Mouse (Mus musculus) hindbrain, embryonic 16.5 days (tissue): Measurements from ENCODE around the gene Zfp281. TPM values are rescaled to one million over a fixed set of nuclear protein-coding genes. Genes with fewer than 3 reads are reported as not detected.

Experiments used
- ATAC-seq: fragments of 200-750 bp; cut with Nextera tagmentation; 2 replicates; pipeline ENCODE4 v1.8.0; 2017; ENCODE audit warnings: moderate TSS enrichment, moderate library complexity
- H3K27ac ChIP-seq: fragments of 300-500 bp; sonication (generic); 2 replicates; pipeline ENCODE4 v1.5.1; 2014; ENCODE audit warnings: low read depth, mild to moderate bottlenecking, control low read depth, low read length, moderate library complexity
- H3K27me3 ChIP-seq: fragments of 300-500 bp; sonication (generic); replicated peaks from 2 replicates; pipeline ENCODE4 v1.6.1; 2014; ENCODE audit warnings: low read length; ENCODE audit not compliant: control insufficient read depth, insufficient read depth
- H3K36me3 ChIP-seq: fragments of 300-500 bp; sonication (generic); 2 replicates; pipeline ENCODE4 v1.6.1; 2014; ENCODE audit warnings: mild to moderate bottlenecking, low read length, moderate library complexity, mixed read lengths; ENCODE audit not compliant: control insufficient read depth, insufficient read depth
- H3K4me1 ChIP-seq: fragments of 300-500 bp; sonication (generic); 2 replicates; pipeline ENCODE4 v1.6.1; 2014; ENCODE audit warnings: low read depth, low read length; ENCODE audit not compliant: control insufficient read depth, insufficient read depth
- H3K4me2 ChIP-seq: fragments of 300-500 bp; sonication (generic); 2 replicates; pipeline ENCODE4 v1.6.1; 2014; ENCODE audit warnings: mild to moderate bottlenecking, low read length, control low read depth, moderate library complexity
- H3K4me3 ChIP-seq: fragments of 300-500 bp; sonication (generic); 2 replicates; pipeline ENCODE4 v1.5.1; 2014; ENCODE audit warnings: mild to moderate bottlenecking, low read length, control low read depth, moderate library complexity
- H3K9ac ChIP-seq: fragments of 300-500 bp; sonication (generic); 2 replicates; pipeline ENCODE4 v1.6.1; 2014; ENCODE audit warnings: low read depth, mild to moderate bottlenecking, control low read depth, low read length, moderate library complexity
- H3K9me3 ChIP-seq: fragments of 300-500 bp; sonication (generic); 2 replicates; pipeline ENCODE4 v1.6.1; 2014; ENCODE audit warnings: mild to moderate bottlenecking, low read length, moderate library complexity; ENCODE audit not compliant: control insufficient read depth
- WGBS: fragments of 180-500 bp; shearing (Covaris S2); extraction: QIAGEN DNeasy Blood & Tissue Kit; methylation state at CpG from one replicate; pipeline ENCODE4 v1.1.7; 2014; 5-methylcytosine and 5-hydroxymethylcytosine counted together
- polyA plus RNA-seq: library from polyadenylated mRNA; unstranded; fragments of >200 nt; fragmentation: Nextera tagmentation; extraction: Ambion mirVana; gene quantifications from 2 replicates; pipeline ENCODE4 v1.2.1, GENCODE M21; 2015

Zfp281 gene
- polyA plus RNA-seq, 1 experiment from 2014 or later = 16.3 TPM

DNA sequence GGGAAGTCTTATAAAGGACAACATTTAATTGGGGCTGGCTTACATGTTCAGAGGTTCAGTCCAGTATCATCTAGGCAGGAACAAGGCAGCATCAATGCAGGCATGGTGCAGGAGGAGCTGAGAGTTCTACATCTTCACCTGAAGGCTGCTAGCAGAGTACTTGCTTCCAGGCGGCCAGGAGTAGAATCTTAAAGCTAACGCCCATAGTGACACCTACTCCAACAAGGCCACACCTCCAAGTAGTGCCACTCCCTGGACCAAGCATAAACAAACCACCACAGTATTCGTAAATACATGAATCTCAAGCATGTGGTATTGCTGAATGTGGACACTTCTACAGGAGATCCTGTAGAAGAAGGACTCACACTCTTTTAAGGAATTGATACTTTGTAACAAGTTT is 18.0 kb downstream of the Zfp281 start:
- ATAC-seq = no peak
- Histone ChIP-seq H3K27me3 (no peaks in the 10 kb centered on the region), H3K36me3 (no peaks in the 10 kb centered on the region), H3K27ac (no peak overlapping the region), H3K9ac (no peak overlapping the region), H3K4me2 (no peak overlapping the region), H3K9me3 (no peaks in the 10 kb centered on the region), H3K4me3 (no peak overlapping the region), H3K4me1 (no peaks in the 10 kb centered on the region)
- WGBS = 87% methylated on average over 3 of the region's 3 CpGs

DNA sequence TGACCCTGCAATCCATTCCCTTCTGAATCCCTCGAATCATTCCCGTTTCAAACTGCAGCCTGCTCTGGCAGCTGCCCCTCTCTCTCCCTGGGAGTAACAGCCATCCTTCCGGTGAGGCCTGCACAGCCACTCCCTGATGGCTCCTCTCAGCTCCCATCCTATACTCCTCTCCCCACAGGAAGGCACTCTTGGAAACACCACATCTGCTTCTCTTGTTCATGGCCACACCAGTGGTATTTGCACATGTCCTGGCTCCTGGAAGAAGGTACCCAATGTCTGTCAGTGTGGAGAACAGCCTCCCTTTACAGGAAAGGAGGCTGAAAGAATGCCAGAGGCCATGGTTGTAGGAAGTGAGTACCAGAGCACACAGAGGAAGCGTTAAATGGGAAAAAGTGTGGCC is 19.8 kb downstream of the Zfp281 start:
- Histone ChIP-seq H3K4me1 (no peaks in the 10 kb centered on the region), H3K9ac (no peak overlapping the region), H3K27ac (no peak overlapping the region), H3K4me2 (no peak overlapping the region), H3K4me3 (no peak overlapping the region), H3K36me3 (no peaks in the 10 kb centered on the region), H3K27me3 (no peaks in the 10 kb centered on the region), H3K9me3 (no peaks in the 10 kb centered on the region)
- no peak for ATAC-seq
- WGBS = 46% methylated on average over 4 of the region's 4 CpGs

DNA sequence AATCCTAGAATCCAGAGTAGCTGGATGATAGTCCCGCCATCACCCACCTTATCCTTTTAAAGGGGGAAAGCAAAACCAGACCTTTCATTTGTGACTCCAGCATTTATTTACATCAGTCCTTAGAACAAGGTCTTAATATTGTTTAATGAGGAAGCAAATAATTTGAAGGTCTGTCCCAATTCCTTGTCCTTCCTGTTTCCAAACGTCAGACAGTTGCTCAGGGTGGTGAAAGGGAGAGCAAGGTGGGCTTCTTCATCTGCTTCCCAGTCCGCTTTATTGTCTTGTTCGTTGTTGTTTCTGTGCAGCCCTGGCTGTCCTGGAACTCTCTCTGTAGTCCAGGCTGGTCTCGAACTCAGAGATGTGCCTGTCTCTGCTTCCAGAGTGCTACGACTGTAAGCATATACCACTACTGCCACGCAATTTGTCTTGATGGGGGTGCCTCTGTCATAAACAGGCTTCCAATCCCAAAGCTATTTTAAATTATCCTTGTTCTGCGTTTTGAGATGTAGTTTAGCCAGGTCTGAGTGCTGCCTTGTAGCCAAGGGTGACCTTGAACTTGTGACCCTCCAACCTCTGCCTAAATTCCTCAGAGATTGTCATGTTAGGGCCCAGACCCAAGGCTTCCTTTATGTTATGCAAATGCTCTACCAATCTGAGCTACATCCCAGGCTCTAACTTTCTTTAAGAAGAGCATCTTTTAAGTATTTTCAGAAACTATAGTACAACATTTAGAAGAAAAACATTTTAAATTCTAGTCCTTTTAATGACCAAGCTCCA is 21.3 kb downstream of the Zfp281 start:
- no peaks in the 10 kb centered on the region for H3K27me3 ChIP-seq
- no peaks in the 10 kb centered on the region for H3K4me1 ChIP-seq
- H3K4me2 ChIP-seq = no peak overlapping the region
- no peak overlapping the region for H3K27ac ChIP-seq
- no peak for ATAC-seq
- no peak overlapping the region for H3K4me3 ChIP-seq
- H3K9me3 ChIP-seq = no peaks in the 10 kb centered on the region
- 90% methylated on average over 8 of the region's 8 CpGs for WGBS
- H3K36me3 ChIP-seq = no peaks in the 10 kb centered on the region
- no peak overlapping the region for H3K9ac ChIP-seq

DNA sequence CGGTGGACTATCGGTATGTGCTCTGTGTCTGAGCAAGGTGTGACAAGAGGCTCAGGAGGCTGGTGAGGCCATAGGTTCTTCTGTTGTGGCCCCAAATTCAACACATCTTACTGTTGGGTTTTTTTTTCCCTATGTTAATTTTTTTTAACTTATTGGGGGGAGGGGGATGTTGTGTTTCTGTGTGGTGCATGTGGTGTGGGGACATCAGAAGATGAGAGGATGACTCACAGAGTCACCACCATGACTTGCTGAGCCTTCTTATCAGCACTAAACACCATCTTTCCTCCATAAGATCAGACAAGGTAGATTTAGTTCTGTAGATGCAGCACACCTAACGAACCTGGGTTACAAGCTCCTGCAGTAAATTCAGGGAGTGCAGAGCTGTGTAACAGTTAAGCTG is 27.4 kb downstream of the Zfp281 start:
- 91% methylated on average over 3 of the region's 3 CpGs for WGBS

GRCm38 (mm10) chr1:136653526-136653925 is 28.8 kb downstream of the Zfp281 start:
- Histone ChIP-seq H3K27ac (no peak overlapping the region), H3K36me3 (no peaks in the 10 kb centered on the region), H3K27me3 (no peaks in the 10 kb centered on the region), H3K4me3 (no peak overlapping the region), H3K4me2 (no peak overlapping the region), H3K9me3 (no peaks in the 10 kb centered on the region), H3K9ac (no peak overlapping the region), H3K4me1 (no peaks in the 10 kb centered on the region)
- no peak for ATAC-seq
- WGBS = 82% methylated on average over 8 of the region's 8 CpGs

More for the DNA sequence above, 27.4 kb downstream of the Zfp281 start:
- no peak overlapping the region for H3K9ac ChIP-seq
- H3K36me3 ChIP-seq = no peaks in the 10 kb centered on the region
- no peaks in the 10 kb centered on the region for H3K27me3 ChIP-seq
- no peak overlapping the region for H3K27ac ChIP-seq
- no peaks in the 10 kb centered on the region for H3K9me3 ChIP-seq
- H3K4me1 ChIP-seq = no peaks in the 10 kb centered on the region
- no peak for ATAC-seq
- H3K4me3 ChIP-seq = no peak overlapping the region
- H3K4me2 ChIP-seq = no peak overlapping the region

DNA sequence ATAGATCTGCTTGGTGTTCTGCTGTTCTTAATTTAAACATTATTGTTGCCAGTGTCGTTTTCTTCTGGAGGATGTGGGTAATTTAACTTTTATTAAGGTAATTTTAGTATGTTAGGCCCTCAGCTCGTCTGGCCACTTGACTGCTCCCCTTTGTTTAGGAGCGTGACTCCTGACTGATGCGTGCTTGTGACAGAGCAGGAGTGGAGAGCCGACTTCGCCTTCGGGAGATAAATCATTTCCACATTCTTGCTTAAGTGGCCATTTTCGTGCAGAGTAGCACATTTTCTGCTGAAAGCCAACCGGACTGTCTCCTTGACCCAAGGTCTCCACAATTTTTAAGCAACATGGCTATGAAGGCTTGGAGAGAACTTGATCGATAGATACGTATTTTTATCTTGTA is 29.7 kb downstream of the Zfp281 start:
- Histone ChIP-seq H3K27ac (no peak overlapping the region), H3K4me3 (no peak overlapping the region), H3K27me3 (no peaks in the 10 kb centered on the region), H3K9ac (no peak overlapping the region), H3K9me3 (no peaks in the 10 kb centered on the region), H3K36me3 (no peaks in the 10 kb centered on the region), H3K4me2 (no peak overlapping the region), H3K4me1 (no peaks in the 10 kb centered on the region)
- no peak for ATAC-seq
- 60% methylated on average over 11 of the region's 11 CpGs for WGBS

DNA sequence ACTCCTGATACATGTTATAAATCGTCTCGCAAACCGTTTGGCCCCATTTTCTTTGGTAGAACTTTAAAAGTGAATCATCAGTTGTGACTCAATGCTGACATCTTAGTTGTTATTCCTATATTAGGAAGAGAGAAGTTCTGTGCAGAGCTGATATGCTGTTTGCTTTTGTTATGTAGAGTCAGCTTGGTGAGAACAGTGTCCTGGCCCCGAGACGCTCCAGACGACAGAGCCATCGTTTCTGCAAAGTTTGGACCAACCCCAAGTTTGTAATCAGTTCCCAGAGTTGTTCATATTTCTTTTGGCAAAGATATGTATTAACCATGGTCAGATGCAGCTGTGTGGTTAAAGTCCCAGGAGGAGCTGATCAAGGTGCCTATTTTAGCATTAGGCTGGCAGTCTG is 31.9 kb downstream of the Zfp281 start:
- Histone ChIP-seq H3K27me3 (no peaks in the 10 kb centered on the region), H3K36me3 (no peaks in the 10 kb centered on the region), H3K27ac (no peak overlapping the region), H3K9ac (no peak overlapping the region), H3K4me2 (no peak overlapping the region), H3K9me3 (no peaks in the 10 kb centered on the region), H3K4me1 (no peaks in the 10 kb centered on the region; the same call in 1 of the 2 replicates), H3K4me3 (no peak overlapping the region)
- WGBS = 74% methylated on average over 7 of the region's 7 CpGs
- no peak for ATAC-seq

GRCm38 (mm10) chr1:136658456-136659227 is 33.9 kb downstream of the Zfp281 start:
- WGBS = 91% methylated on average over 13 of the region's 13 CpGs
- H3K4me1 ChIP-seq = no peaks in the 10 kb centered on the region; the same call in none of the 2 replicates
- H3K27ac ChIP-seq = no peak overlapping the region
- H3K36me3 ChIP-seq = no peaks in the 10 kb centered on the region
- H3K4me3 ChIP-seq = no peak overlapping the region
- H3K4me2 ChIP-seq = no peak overlapping the region
- H3K9ac ChIP-seq = no peak overlapping the region
- H3K27me3 ChIP-seq = no peaks in the 10 kb centered on the region
- ATAC-seq = no peak
- H3K9me3 ChIP-seq = no peaks in the 10 kb centered on the region

GRCm38 (mm10) chr1:136659337-136659736 is 34.6 kb downstream of the Zfp281 start:
- 84% methylated on average over 9 of the region's 9 CpGs for WGBS
- Histone ChIP-seq H3K36me3 (no peaks in the 10 kb centered on the region), H3K9ac (no peak overlapping the region), H3K4me3 (no peak overlapping the region), H3K9me3 (no peaks in the 10 kb centered on the region), H3K4me1 (no peaks in the 10 kb centered on the region; the same call in none of the 2 replicates), H3K27ac (no peak overlapping the region), H3K4me2 (no peak overlapping the region), H3K27me3 (no peaks in the 10 kb centered on the region)
- ATAC-seq = no peak
